Mouse (Mus musculus): ENCODE data around the gene Srarp.

Srarp gene

DNA sequence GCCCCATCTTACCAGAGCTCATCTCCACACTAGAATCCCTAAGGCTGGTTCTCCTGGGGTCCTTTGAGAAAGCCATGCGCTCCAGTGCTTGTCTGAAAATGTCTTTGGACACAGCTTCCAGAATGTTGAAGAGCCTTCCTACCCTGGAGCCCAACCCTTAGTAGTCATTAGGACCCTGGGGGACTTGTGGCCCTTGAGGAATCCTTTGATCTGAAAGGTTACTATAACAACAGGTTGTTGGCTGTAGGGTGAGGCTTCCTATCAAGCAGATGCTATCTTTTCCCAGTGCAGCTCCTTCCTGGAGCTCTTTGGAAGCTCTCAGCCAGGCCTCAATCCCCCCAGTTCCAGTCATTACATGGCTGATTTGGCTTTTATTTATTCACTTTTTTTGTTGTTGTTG, at the start of gene Srarp:
Srarp (minus strand) TSS at position 132 of the 400 bp plus-strand sequence.
- no peak for DNase-seq (ENCODE audit: low spot score in 2 of 2)

DNA sequence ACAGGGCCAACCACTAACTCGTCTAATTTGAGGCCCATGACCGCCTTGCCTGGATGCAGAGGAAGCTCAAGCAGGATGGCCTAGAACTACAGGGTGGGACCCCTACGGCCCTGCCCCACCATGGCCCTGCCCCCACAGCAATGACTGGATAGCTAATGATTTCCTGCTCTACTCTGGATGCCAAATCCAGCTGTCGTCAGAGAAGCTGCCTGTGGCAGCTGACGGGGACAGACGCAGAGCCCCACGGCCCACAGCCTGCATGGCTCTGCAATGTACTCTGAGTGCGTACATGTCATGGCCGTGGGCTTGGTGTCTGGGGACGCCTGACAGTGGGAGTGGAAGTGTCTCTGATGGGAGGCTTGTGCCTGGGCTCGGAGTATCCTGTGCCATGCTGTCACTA, 48.2 kb upstream of the Srarp start:
- DNase-seq (ENCODE audit: low spot score in 2 of 2) = no peak

DNA sequence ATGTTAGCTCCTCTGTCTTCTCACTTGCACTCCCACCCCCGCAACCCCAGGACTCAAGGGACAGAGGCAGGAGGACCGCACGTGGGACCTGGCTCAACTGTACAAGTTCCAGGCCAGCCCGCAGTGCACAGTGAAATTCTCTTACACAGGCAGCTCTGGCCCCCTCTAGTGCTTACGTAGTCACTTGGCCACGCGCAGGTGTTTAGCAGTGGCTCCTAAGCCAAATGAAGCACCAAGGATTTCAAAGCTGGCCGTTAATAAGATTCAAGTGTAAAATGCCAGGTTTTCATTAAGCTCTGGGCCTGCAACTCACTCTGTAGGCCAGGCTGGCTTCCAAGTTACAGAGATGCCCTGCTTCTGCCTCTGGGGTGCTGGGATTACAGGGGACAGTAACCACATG, 43.5 kb upstream of the Srarp start:
- DNase-seq (ENCODE audit: low spot score in 2 of 2) = no peak

DNA sequence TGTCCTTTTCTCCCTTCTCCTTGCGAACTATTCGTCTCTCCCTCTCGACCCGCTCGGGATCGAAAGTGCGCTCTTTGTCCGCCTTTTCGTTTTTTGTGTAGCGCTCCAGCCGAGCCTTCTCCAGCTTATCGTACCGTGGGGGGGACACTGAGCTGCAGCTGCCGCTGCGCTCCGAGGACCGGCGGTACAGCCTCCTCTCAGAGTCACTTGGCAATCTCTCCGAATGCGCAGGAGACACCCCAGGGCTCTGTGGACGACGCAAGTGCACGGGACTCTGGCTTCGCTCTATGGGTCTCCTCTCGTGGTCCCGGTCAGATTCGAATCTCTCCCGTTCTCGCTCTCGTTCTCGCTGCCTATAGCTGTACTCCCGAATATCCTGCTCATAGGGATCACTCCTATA, 42.9 kb upstream of the Srarp start:
- no peak for DNase-seq (ENCODE audit: low spot score in 2 of 2)

DNA sequence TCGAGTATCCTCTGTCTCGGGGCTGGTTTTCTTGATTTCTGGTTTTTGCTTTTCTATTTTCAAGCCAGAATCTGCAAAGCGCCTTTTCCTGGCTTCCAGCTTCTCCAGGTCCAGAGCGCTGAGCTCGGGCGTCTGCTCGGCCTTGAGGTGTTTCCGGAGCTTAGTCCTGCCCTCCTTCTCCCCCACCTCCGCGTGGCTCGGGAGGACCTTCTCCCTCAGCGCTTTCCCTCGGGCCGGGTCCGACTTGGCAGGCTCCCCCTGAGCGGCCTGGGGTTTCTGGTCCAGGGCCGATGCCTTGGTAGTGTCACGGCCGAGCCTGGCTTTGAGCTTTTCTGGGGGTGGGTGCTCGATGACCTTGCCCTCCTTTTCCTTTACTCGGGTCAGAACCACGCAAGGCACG, 42.3 kb upstream of the Srarp start:
- no peak for DNase-seq (ENCODE audit: low spot score in 2 of 2)

DNA sequence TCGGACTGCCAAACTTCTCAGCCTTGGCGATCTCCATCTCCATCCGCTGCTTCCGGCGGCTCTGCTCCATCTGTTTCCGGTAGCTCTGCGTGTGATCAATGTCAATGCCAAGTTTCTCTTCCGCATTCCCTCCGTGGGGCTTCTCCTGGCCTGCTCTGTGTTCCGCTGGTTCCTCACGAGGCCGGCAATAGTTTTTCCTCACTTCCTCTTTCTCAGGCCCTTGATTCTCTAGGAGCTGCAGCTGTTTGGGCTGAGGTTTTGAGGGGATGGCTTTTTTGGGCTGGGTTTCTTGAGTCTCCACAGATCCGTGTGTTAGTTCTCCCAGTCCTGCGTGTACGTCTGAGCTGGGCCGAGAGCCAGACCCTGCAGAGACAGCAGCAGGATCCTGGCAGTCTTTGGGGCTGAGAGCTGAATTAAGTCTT, 41.8 kb upstream of the Srarp start:
- DNase-seq (ENCODE audit: low spot score in 2 of 2) = peak; percentile 71 to 85

DNA sequence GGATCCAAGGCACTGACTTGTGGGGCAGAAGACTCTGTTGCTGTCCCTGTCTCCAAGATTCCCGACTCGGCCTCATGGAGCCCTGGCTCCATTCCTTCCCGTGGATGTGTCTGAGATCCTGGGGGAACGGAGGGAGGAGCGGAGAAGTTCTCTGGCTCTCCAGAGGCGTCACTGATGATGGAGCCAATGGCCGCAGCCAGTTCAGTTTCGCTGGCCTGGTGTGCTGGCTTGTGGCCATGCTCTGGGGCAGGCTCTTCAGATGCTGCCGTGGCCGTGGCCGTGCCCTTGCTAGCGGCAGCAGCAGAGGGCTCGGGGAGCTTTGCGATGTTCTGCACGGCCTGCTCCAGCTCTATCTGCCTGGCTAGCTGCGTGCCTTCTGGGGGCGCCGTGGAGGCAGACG, 38.5 kb upstream of the Srarp start:
- DNase-seq (ENCODE audit: low spot score in 2 of 2) = no peak

DNA sequence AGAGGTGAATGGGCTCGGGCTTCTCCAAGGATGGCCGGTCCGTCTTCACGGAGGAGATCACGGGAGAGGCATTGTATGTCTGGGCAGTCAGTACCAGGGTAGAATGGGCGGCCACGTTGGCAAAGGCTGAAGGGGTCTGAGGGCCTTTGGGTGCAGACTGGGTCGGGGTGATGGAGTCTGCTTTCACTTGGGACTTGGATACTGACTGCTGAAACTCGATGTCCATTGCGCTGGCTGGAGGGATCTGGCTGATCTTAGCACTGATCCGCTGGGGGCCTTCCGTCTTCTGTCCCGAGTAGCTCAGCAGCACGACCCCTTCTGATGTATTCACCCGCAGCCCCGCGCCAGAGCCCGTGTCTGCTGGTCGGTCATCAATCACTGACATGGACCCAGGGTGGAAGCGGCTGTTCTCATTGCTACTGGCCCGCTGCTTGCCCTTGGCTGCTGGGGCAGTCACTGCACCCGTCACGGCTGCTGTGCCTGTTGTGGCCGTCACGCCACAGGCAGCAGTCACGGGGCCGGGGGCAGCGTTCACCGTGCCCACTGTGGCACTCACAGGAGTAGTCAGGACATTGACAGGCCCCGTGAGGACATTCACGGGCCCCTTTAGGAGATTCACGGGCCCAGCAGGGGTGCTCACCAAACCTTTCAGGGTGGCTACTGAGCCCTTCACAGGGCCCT, 36.9 kb upstream of the Srarp start:
- no peak for DNase-seq (ENCODE audit: low spot score in 2 of 2)

DNA sequence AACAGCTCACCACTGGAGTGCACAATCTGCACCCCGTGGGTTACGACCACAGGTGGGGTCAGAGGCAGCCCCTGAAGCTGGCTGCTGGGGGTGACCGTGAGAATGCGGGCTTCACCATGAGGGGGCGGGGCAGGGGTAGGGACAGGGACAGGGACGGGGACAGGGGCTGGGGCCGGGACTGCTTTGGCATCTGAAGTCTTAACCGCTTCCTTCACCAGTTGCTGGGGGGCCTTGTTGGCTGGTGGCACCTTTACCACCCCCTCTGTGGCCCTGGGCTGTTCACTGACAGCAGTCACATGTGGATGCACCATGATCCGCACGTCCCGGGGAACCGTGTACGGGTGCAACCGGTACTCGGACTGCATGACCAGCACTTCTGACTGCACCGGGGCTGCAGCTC, 35.6 kb upstream of the Srarp start:
- DNase-seq (ENCODE audit: low spot score in 2 of 2) = no peak

DNA sequence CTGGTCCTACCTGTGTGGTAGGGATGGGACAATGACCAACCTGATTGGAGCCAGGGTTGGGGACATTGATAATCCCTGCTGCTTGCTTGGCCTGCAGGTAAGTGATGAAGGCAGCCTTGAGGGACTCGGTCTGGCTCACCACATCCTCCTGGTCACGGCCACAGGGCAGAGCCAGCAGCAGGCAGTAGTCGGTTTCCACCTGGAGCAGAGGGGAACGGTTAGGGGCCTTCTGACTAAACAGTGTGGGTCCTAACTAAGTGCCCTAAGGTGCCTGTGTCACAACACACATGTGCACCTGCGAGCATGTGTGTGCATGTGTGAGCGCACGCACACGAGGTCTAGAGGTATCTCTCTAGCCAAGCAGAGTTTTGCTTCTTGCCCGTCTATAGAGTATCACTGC, 33.4 kb upstream of the Srarp start:
- no peak for DNase-seq (ENCODE audit: low spot score in 2 of 2)

DNA sequence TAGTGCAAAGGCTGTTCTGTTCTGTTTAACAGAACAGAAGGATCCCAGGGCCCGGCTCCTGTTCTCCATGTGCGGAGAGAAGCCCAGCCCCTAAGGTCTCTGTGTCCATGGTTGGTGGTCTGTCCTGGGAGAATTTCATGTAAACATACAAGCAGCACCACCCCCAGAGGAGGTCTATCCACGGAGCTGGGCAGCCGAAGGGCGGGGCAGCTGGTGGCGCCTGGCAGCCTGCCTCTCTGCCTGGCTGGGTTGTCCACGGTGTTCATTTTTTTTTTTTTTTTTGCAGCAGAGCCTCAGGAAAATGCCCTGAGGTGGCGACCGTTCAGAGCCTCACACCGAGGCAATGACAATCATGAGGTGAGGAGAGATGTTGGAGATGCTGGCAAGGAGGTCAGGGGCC, 32.7 kb upstream of the Srarp start:
- no peak for DNase-seq (ENCODE audit: low spot score in 2 of 2)

DNA sequence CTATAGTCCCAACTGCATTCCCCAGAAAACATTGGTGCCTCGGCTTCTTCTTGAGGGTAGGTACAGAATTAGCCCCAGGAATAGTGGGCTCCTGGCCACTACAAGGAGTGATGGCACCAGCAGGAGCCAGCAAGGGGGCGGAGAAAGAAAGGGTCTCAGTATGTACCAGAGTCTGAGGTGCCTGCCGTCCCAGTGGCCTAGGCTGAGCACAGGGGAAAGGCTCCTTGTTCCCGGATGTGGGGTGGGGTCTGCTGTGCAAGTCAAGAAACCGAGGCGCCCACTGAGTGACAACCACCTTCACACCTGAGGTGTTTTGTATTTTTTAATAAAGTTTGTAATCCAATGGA, 31.6 kb upstream of the Srarp start:
- DNase-seq (ENCODE audit: low spot score in 2 of 2) = no peak

DNA sequence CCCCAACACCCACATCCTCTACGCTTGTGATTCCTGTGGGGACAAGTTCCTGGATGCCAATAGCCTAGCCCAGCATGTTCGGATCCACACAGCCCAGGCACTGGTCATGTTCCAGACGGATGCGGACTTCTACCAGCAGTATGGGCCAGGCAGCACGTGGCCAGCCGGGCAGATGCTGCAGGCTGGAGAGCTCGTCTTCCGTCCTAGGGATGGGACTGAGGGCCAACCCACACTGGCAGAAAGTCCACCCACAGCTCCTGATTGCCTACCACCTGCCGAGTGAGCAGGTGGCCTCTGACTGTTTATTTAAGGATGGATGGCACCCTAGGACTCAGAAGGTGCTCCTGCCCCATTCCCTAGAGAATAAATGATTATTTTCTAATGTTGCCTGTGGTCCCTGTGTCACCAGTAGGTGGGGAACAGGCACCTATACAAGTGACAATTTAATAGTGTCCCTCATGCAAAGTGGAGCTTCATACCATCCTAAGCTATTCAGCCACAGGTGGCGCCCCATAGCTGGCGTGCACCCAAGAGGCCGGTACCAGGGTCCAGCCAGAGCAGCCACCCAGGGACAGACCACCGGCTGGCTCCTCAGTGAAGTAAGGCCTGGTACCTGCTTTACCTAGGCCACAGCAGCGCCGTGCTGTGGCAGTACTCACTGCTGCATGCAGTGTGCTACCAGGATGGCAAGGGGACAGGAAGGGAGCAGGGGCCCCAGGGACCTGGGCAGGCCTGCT, 31.1 kb upstream of the Srarp start:
- no peak for DNase-seq (ENCODE audit: low spot score in 2 of 2)

DNA sequence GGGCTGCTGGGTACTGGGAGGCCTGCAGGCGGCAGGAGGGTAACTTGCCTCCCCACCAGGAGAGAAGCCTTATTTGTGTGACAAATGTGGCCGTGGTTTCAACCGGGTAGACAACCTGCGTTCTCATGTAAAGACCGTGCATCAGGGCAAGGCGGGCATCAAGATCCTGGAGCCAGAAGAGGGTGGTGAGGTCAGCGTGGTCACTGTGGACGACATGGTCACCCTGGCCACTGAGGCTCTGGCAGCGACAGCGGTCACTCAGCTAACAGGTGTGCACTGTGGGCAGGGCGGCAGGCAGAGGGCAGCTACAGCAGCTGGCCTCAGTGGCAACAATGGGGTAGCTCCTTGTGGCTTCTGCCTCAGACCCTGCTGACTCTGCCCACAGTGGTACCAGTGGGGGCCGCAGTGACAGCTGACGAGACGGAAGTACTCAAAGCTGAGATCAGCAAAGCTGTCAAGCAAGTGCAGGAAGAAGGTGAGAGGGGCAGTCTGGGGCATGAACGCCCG, 30.4 kb upstream of the Srarp start:
- DNase-seq (ENCODE audit: low spot score in 2 of 2) = no peak

DNA sequence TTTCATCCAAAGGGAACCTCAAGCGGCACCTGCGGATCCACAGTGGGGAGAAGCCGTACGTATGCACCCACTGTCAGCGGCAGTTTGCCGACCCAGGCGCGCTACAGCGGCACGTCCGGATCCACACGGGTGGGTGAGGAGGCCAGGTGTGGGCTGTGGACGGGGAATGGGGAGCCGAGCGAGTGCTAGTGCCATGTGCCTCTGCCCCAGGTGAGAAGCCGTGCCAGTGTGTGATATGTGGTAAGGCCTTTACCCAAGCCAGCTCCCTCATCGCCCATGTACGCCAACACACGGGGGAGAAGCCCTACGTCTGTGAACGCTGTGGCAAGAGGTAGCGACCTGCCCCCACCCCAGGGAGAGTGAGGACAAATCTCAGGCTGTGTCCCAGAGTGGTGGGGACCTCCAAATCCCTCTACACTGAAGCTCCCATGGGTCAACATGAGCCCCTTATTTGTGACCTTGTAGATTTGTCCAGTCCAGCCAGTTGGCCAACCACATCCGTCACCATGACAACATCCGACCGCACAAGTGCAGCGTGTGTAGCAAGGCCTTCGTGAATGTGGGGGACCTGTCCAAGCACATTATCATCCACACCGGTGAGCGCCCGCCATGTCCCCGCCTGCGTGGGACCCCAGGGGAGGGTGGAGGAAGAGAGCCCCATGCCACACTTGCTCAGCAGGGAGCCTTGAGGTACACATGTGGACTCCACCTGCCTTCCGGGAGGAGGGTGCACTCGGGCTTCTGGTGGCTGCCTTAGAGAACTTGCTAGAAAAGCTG, 29.8 kb upstream of the Srarp start:
- no peak for DNase-seq (ENCODE audit: low spot score in 2 of 2)

DNA sequence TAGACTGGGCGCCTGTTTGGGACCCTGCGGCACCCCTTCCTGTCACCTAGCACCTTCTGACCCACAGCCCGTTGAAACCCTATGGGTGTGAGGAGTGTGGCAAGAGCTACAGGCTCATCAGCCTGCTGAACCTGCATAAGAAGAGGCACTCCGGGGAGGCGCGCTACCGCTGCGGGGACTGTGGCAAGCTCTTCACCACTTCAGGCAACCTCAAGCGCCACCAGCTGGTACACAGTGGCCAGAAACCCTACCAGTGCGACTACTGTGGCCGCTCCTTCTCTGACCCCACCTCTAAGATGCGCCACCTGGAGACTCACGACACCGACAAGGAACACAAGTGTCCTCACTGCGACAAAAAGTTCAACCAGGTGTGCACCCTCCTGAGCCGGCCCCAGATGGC, 28.8 kb upstream of the Srarp start:
- no peak for DNase-seq (ENCODE audit: low spot score in 2 of 2)

DNA sequence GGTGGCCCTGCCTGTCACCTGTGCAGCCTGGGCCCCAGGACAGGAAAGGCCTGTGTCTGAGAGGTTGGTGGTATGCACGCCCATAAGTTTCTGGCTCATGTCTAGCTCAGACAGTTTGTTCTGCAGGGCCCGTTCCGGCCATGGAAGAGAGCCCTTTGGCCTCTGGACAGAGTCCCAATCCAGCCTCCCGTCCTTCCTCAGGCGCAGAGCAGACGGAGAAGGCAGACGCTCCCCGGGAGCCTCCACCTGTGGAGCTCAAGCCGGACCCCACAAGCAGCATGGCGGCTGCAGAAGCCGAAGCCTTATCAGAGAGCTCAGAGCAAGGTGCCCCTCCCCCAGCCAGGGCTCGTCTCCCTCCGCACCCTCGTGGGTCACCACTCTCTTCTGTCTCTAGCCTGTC, 27.6 kb upstream of the Srarp start:
- DNase-seq (ENCODE audit: low spot score in 2 of 2) = no peak

DNA sequence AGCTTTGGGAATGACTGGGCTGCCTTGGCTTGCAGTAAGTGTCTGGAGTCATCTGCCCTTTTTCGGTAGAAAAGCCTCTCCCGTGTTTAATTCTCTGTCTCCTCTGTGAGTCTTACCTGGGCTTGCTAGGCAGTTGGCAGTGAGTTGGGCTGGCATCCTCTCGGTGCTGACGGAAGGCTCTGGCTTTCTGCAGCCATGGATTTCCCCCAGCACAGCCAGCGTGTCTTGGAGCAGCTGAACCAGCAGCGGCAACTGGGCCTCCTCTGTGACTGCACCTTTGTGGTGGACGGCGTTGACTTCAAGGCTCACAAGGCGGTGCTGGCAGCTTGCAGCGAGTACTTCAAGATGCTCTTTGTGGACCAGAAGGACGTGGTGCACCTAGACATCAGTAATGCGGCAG, 25.7 kb upstream of the Srarp start:
- no peak for DNase-seq (ENCODE audit: low spot score in 2 of 2)

DNA sequence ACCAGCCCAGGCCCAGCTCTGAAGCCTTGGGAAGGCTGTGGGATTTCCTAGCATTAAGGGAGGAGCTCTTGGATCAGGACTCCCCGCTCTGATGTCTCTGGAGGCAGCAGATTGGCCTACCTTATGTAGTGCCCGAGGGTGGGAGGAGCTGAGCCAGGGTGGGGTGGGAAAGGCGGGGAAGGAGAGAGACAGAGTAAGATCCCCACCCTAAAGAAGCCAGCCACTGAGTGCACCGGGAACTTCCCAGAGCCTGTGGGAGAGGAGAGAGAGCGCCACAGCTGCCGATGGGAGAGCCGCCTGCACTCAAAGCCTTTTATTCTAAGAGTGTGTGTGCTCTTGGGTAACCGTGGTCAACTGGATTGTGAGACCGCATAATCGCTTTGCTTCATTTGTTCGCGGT, 25.2 kb upstream of the Srarp start:
- DNase-seq (ENCODE audit: low spot score in 2 of 2) = no peak

DNA sequence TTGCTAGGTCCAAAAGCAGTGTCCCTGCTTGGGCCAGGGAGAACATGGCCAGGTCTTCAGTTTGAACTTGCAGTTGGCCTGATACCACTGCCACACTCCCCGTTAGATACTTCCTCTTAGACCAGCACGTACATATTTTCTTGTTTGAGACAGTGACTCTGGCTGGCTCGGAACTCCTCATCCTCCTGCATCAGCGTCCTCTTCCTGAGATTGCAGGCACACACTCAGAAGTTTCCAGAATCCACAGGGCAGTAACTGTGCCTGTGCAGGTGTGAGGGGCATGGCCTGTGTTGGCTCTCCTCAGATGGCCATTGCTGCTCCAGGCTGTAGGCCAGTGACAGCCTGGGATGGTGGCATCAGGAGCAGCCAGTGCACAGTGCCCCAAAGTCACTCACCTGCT, 24.6 kb upstream of the Srarp start:
- no peak for DNase-seq (ENCODE audit: low spot score in 2 of 2)

DNA sequence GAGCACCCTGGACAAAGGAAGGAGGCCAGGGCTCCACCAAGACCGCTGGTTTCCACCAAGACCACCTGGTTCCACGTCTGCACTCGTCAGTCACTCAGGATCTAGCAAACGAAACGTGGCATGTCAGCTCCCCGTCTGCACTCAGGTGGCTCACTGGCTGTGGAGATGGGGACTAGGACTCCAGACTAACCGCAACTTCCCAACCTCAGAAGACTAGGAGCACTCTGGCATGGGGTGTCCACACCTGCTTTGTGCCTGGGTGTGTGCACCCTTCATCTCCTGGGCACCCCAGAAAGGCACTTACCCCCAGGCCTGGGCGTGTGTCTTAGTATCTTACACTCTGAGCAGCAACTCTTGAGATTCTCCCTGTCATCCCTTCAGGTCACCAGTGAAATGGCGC, 23.9 kb upstream of the Srarp start:
- DNase-seq (ENCODE audit: low spot score in 2 of 2) = no peak

DNA sequence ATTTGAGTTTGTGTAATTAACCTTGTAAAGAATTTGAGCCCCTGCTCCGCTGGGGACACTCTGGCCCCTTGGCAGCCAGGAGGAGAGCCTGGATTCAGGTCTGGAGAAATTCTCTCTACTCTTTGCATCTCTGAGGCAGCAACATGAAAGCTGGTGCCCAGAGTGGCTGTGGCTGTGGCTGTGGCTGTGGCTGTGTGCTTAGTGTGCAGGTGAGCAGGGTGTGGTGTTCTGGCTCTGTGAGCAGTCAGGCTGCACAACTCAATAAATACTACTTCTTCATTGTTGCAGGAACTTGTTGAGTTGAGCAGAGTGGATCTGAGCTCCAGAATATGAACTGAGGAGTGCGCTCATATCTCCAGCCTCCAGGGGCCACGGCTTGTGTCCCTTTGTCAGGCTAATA, 23.0 kb upstream of the Srarp start:
- DNase-seq (ENCODE audit: low spot score in 2 of 2) = no peak

DNA sequence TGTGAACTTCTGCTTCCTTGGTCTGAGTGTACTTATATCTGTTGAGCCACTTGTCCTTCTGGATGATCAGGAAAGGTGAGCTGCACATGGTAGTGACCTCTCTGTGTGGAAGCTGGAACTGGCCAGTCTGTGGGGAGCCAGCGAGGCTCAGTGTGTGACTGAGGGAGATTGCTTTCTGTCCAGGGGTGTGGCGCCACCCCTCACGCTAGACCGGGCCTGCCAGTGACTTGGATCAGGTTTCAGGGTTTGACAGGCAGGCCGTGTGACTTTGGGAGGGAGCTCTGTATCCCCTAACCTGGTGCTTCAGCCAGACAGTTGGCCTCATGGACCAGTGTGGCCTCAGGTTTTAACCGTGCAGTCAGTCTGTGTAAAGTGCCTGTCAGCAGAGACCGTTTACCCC, 22.3 kb upstream of the Srarp start:
- no peak for DNase-seq (ENCODE audit: low spot score in 2 of 2)
